Mouse (Mus musculus): Measurements from ENCODE around the gene Adcy7.

The Adcy7 gene

DNA sequence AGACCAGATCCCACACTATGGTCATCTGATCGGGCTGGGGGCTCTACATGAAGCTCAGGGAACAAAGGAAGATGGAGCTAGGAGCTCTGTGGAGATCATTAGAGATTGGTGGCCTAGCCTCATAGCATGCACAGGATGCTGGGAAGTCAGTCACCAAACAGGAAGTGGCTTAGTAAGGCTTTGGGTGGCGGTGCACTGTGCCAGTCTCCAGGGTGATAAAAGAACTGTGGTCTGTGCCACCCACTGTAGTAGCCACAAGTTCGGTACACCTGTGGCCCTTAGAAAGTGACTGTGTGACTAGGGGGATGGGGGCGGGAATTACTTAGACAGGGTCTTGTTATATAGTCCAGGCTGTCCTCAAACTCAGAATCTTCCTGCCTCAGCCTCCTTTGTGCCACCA is 33.6 kb downstream of the Adcy7 start:
- DNase-seq, result no peak

- DNase-seq, result no peak
These were observed 34.3 kb downstream of the Adcy7 start for GRCm38 (mm10) chr8:88306511-88306910.

GRCm38 (mm10) chr8:88307736-88308135 is 35.5 kb downstream of the Adcy7 start:
- DNase-seq, result no peak

DNA sequence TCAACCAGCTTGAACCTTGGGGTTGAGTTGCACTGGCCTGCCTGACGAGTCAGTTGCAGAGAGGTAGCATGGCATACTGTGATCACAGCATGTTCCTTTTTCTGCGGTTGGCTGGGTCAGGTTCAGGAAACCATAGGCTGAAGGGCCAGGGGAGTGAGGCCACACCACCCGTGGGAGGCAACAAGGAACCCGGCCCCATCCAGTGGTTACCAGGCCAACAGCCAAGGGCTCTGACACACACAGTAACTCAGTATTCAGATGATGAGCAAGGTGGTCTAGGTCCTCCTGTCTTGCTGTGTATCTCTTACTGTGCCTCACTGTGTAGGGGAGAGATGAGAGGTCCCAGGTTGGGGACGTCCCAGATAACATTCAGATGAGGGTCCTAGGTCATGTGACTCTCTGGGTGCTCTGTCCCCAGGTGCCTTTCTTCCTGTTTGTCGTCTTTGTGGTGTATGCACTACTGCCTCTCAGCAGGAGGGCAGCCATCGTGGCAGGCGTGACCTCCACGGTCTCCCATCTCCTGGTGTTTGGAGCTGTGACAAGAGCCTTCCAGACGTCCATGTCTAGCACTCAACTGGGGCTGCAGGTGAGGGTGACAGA is 37.2 kb downstream of the Adcy7 start:
- no peak for DNase-seq

- no peak for DNase-seq
These were observed 37.7 kb downstream of the Adcy7 start for GRCm38 (mm10) chr8:88309881-88310280.

DNA sequence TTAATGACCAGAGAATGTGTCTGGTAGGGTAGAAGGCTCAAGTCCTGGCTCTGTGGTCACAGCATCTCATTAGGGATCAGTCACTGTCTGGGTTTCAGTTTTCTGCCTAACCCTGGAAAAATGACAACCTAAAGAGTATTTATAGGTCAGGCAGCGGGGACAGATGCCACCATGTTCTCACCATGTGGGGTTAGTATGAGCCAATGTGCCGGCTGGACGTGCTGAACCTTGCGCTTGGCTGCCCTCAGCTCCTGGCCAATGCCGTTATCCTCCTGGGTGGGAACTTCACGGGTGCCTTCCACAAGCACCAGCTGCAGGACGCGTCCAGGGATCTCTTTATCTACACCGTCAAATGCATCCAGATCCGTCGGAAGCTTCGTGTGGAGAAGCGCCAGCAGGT is 38.1 kb downstream of the Adcy7 start:
- DNase-seq, result no peak

GRCm38 (mm10) chr8:88312966-88313365 is 40.8 kb downstream of the Adcy7 start:
- peak; percentile 41 for DNase-seq

DNA sequence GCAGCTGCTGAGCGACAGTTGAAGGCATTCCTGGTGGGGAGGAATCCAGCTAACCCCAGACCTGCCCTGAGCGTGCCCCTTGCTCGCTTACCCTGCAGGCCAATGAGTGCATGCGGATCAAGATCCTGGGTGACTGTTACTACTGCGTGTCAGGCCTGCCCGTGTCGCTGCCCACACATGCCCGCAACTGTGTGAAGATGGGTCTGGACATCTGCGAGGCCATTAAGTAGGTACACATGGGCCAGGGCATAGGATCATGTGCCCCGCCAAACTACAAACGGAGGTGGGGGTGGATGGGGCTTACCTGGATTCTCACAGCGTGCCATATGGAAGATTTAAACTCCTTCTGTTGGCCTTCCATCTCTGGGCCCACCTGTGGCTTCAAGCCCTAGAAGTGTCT is 41.8 kb downstream of the Adcy7 start:
- DNase-seq, result peak; percentile 57

DNA sequence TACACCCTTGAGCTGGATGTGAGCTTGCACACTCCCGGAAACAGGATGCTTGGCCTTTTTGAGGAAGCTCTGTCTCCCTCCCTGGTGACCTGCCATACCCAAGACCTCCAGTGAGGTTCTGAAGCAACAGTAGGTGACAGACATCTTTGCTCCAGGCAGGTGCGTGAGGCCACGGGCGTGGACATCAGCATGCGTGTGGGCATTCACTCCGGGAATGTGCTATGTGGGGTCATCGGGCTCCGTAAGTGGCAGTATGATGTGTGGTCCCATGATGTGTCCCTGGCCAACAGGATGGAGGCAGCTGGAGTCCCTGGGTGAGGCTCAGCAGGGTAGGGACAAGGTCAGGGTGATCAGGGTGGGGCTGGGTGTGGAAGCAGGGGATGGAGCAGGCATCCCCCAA is 43.1 kb downstream of the Adcy7 start:
- DNase-seq, result no peak

GRCm38 (mm10) chr8:88316139-88316931 is 44.1 kb downstream of the Adcy7 start:
- DNase-seq, result no peak

DNA sequence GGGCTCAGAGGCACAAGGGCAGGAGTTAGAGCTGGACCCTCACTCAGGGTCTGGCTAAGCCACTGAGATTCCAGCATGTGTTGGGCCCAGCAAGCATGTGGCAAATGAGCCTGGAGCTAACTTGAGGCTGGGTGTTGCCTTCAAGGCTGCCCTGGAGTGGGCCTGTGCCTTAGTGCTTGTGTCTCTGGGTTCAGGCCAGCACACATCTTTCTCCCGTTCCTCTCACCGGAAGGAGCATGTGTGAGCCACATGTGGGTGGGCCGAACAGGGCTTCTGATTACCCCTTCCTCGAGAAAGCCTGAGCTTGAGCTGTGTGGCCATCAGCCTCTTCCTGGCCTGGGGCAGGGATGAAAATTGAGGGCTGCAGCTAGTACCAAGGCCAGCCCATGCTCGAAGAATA is 45.1 kb downstream of the Adcy7 start:
- no peak for DNase-seq

DNA sequence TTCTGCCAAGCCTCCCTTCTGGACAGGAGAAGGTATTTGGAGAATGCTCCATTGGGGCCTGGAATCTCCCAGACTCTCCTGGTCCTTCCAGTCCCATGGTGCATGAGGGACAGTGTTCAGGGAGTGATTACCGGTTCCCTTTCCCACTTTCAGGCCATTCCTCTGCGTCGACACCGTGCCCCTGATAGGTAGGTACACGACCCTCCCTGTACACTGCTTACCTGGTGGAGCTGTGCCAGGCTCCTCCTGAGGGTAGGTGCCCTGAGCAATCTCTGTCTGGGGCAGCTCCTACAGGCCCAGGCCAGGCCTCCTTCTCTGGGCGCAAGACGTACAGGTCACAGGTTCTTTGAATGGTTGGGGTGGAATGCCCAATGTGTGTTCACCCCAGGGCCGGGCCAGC is 45.9 kb downstream of the Adcy7 start:
- DNase-seq, result no peak

DNA sequence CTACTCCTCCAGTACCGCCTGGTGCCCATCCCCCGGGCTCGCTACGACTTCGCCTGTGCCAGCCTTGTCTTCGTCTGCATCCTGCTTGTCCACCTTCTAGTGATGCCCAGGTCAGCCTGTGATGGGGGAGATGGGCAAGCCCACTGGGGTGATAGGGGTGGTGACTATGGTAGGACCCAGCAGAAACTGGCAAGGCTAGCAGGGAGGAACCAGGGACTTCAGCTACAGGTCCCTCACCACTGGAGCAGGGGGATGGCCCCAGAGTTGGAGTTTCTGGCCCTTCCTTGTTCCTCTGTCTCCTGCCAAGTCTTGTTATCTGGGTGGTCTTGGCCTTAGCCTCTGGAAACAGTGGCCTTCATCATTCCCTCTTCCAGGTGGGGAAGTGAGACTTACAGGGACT is 47.9 kb downstream of the Adcy7 start:
- DNase-seq, result no peak

- no peak for DNase-seq
These were observed 49.2 kb downstream of the Adcy7 start for GRCm38 (mm10) chr8:88321387-88321786.

DNA sequence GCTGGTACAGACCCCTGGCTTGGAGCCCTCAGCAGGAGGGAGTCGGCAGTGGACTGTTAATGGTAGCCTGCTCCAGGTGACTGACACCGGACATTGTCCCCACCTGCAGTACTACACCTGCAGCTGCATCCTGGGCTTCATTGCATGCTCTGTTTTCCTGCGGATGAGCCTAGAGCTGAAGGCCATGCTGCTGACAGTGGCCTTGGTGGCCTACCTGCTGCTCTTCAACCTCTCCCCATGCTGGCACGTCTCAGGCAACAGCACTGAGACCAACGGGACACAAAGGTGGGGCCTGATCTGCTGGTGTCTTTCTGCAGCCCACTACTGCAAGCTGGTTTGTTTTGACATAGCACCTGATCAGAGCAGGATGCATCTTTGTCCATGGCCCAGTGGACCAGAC is 51.3 kb downstream of the Adcy7 start:
- DNase-seq, result no peak

DNA sequence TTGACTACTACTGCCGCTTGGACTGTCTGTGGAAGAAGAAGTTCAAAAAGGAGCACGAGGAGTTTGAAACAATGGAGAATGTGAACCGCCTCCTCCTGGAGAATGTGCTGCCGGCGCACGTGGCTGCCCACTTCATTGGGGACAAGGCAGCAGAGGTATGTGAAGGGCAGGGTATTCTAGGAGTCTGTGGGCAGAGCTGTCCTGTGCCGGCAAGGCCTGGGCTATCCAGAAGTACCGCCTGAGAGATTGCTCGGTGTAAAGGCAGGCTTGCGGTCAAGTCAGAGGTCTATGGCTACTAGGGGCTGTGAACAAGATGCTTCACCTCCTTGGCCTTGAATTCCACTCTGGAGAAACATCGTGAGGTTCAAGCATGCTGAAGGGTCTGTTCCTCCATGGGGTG is 52.6 kb downstream of the Adcy7 start:
- DNase-seq, result no peak

DNA sequence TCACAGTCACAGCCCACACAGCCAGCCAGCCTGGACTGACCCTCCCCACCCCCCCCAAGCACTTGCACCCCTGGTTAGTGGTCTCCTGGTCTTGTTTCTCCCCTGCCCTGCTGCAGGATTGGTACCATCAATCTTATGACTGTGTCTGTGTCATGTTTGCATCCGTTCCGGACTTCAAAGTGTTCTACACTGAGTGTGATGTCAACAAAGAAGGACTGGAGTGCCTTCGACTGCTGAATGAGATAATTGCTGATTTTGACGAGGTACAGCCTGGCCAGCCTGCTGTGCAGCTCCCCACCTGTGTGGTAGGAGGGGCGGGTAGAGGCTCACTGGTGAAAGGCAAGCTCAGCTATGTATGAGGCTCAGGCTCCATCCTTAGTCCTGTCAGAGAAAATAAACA is 53.0 kb downstream of the Adcy7 start:
- DNase-seq, result no peak

DNA sequence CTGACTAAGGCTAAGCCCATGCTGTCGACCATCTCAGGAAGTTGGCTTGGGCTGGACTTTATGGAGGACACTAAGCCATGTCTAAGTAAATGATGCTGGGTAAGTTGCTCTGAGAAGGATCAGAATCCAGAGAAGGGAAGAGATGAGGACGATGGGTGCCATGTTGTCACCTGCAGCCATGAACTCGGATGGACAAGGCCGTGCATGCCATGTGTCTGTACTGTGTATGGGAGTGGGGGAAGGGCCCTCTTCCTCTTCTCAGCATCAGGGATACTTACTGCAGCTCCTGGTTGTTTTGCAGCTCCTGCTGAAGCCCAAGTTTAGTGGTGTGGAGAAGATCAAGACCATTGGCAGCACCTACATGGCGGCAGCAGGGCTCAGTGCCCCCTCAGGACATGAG is 53.6 kb downstream of the Adcy7 start:
- no peak for DNase-seq

GRCm38 (mm10) chr8:88326328-88326727 is 54.1 kb downstream of the Adcy7 start:
- no peak for DNase-seq

- DNase-seq, result no peak
These were observed 56.5 kb downstream of the Adcy7 start for GRCm38 (mm10) chr8:88328689-88329088.

DNA sequence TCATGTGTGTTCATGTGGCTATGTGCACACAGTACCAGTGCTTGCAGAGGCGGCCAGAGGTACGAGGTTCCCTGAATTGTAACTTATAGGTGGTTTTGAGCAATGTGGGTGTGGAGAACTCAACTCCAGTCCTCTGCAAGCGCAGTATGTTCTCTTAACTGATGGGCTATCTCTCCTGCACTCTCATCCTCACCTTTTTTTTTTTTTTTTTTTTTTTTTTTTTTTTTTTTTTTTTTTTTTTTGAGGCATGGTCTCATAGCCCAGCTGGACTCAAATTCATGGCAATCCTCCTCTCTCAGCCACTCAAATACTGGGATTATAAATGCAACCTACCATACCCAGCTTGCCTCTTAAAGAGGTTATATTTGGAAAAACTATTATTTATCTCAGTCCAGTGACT is 58.6 kb downstream of the Adcy7 start:
- no peak for DNase-seq

GRCm38 (mm10) chr8:88334384-88334783 is 62.2 kb downstream of the Adcy7 start:
- DNase-seq, result no peak

DNA sequence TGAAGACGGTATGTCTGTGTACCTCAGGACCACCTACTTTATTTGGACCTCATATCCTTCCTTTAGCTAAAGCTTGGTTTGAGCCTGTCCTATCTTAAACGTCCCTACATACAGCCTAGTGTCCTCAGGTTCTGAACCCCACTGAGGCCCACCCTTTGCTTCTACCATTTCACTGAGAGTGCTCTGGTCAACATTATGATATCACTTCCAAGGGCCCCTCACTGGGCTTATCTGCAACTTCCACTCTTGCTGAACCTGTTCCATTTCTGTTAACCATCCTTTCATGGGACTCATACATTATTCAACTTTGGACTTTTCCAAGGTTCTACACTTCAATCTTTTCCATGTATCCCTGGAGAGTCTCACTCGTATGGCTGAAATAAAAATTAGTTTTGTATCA is 62.8 kb downstream of the Adcy7 start:
- no peak for DNase-seq

GRCm38 (mm10) chr8:88339221-88339620 is 67.0 kb downstream of the Adcy7 start:
- DNase-seq, result peak; percentile 39

Data from cerebellum, adult 11-12 months (tissue).